Mouse (Mus musculus) thymus, postnatal 36 days (tissue): ENCODE data around the gene Galnt6.

Source experiments
- DNase-seq, 2 experiments: peaks; one replicate each; pipeline ENCODE4 v3.0.0; 2022; ENCODE audit warnings: mixed read lengths in 2 of 2

The Galnt6 gene

DNA sequence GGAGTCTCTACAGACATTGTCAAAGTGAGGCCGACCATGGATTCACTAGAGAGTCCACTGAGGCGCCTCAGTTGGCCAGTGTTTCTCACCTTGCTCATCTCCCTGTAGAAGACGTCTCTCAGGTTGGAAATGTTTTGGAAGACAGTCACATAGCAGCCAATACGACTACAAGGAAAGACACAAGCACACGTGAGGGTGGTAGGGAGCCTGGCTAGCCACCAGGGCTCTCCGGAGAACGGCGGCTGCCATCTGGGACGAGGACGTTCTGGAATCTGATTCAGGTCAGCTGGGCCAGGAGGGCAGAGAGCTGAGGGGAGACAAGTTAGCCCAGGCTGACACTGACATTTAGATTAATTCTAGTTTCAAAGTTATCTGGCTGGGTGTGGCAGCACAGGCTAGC, 79.1 kb downstream of the Galnt6 start:
- DNase-seq = no peak

GRCm38 (mm10) chr15:100646161-100646560, 83.0 kb downstream of the Galnt6 start:
- DNase-seq = no peak

GRCm38 (mm10) chr15:100642451-100642850, 86.7 kb downstream of the Galnt6 start:
- DNase-seq = no peak
